Mouse (Mus musculus): ENCODE data around the gene Ift81. TPM values are rescaled to one million over a fixed set of nuclear protein-coding genes. Genes with fewer than 3 reads are reported as not detected.
"Not testable (repeated sequence)": the region's sequence is repeated elsewhere in the genome, so short reads cannot be mapped to it uniquely, and the experiment has no call there.

Gene Ift81
- 1.7 and 6.7 TPM in 2 replicates for total RNA-seq (2014; fragmentation: Nextera tagmentation)
- 4.7 and 6.1 TPM in 2 replicates for total RNA-seq (2017)

DNA sequence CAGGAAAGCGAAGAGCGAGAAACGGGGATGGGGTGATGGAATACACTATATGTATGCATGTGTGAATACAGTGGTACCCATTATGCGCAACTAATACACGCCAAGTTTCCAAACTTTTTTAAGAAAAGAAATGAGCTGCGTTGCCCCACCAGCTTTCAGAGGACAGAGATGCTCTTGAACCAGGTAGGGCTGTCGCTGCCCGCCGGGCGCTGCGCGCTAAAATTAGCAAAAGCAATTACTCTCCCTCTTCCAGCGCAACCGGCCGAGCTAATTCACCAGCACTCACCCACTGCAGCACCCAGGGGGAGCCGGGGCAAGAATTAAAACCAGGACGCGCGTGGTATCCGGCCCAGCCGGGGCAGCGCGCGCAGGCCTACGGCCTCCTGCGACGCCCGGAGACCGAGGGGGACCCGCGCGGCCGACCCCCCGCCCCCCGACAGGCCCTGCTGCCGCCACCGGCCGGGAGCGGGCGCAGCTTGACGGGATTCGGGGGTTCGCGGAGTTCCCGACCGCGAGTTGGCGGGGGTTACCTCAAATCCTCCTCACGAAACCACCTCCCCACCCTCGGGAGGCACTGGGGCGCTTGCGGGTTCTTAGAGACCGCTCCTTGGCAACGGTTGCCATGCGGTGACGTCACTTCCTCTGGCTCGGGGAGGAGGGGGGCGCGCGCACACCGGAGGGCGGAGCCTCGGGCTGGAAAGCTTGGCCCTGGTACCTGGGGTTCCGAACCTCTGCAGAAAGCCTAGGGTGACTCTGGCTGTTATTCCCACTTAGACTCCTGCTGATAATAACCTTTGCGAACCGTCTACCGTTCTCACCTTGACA is at the start of gene Ift81:
Gene Ift81, minus strand, starts transcription at position 611 of the 825 bp plus-strand sequence.
- ATAC-seq (replicated peaks; ENCODE audit: low FRiP score, low TSS enrichment, poor library complexity, severe bottlenecking), result peak; percentile 96

DNA sequence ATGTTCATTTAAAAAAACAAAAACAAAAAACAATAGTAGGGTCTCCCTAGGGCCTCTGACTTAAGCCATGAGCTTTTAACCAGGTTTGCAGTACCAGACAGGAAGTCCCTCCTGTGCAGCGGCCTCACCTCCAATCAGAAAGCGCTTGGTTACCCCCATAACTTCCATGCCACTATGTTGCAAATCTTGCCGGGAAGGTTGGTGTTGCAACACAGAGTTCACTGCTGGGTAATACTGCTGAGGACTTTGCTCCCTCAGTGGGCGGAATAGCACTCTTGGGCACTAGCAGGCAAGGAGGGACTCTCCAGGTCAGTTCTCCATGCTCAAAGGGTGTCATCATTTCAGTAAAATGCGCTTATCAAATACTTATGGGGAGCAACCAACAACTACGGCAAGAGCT is 48.2 kb upstream of the Ift81 start:
- ATAC-seq (replicated peaks; ENCODE audit: low FRiP score, low TSS enrichment, poor library complexity, severe bottlenecking), result no peak

DNA sequence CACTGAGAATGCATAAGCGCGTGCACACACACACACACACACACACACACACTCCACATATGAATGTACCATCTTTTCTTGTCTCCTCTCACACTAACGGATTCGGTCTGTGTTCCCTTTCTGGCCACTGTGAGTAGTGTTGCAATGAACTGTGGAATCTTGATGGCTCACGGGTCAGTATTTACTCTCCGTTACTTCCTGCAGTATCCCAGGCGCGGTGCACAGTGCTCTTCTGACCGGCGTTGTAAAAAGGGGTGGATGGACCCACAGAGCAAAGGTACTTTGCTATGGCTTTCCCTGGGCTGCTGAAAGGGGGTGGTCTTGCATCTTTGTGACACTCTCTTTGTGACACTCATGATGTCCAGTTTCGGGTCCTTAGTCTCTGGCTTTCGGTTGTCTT is 42.5 kb upstream of the Ift81 start:
- no peak for ATAC-seq (replicated peaks; ENCODE audit: low FRiP score, low TSS enrichment, poor library complexity, severe bottlenecking)

DNA sequence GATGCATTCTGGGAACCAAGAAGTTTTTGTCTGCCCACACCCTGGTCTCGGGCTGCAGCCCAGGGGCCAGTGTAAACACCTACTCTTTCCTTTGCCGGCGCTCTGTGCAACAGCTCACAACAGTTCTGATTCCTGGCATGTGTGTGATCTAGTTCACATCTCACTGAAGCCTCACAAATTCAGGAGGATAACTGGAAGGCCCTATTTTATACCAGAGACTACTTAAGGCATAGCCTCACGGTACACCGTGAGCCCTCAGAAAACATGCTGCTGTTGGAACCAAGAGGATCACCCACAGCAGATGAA is 39.9 kb upstream of the Ift81 start:
- no peak for ATAC-seq (replicated peaks; ENCODE audit: low FRiP score, low TSS enrichment, poor library complexity, severe bottlenecking)

DNA sequence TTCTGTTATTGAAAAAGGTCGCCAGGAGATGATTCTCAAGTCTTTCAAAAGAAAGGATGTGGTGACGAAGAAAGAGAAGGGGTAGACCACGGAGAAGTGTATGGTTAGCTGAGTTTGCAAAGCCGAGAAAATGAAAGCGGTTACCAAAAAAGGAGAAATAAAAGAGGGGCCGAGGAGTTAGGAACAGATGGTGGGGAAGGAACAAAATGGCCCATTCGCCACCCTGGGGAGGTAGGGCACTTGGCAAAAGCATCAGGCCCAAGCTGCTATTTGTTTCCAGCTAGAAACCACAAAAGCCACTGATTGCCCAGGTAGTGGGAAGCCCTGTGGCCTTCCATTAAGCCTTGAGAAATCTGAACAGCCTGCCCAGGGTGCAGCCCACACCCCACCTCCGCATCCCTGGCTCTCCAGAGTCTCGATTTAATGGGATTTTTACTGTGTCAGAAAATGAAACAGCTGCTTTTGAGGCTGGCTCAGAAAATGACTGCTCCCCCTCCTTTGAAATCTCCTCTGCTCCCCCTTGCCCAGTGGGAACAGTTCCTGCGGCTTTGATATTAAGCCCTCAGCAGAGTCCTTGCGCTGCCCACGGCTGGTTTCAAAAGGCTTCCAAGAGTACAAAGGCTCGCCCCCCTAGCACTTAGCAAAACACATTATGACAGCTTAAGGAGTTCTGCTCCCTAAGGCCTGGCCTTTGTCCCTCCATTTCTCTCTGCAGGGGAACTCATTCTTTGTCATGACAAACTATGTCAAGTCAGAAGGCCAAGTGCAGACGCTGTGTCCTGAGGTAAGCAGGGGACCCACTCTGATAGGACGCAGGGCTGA is 39.3 kb upstream of the Ift81 start:
- ATAC-seq (replicated peaks; ENCODE audit: low FRiP score, low TSS enrichment, poor library complexity, severe bottlenecking), result no peak

DNA sequence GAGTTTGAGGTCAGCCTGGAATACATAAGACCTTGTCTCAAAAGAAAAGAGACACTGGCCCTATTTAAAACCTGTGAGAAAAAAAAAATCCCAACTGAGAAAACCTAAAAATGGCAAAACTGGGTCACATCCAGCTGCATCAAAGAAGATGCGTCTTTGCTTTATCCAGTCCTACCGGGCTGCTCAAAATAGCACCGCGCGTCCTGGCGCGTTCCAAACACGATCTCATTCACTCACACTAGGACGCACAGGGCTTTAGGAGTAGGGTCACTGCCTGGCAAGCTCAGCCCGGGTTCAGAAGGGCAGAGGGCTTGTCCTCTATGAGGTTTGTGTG is 38.8 kb upstream of the Ift81 start:
- ATAC-seq (replicated peaks; ENCODE audit: low FRiP score, low TSS enrichment, poor library complexity, severe bottlenecking), result no peak

DNA sequence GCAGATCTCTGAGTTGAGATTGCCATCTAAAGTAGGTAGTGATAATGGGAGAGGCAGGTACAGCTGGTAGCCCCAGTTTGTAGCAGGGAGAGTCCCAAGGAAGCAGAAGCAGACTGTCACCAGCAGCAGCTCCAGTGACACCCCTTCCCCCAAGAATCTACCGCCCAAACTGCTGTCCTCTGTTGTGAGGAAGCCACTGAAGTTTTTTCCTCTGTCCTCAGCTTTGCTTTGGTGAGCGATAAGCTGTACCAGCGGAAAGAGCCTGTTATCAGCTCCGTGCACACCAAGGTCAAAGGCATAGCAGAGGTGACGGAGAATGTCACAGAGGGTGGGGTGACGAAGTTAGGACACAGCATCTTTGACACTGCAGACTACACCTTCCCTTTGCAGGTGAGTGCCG is 38.2 kb upstream of the Ift81 start:
- ATAC-seq (replicated peaks; ENCODE audit: low FRiP score, low TSS enrichment, poor library complexity, severe bottlenecking), result peak; percentile 90

DNA sequence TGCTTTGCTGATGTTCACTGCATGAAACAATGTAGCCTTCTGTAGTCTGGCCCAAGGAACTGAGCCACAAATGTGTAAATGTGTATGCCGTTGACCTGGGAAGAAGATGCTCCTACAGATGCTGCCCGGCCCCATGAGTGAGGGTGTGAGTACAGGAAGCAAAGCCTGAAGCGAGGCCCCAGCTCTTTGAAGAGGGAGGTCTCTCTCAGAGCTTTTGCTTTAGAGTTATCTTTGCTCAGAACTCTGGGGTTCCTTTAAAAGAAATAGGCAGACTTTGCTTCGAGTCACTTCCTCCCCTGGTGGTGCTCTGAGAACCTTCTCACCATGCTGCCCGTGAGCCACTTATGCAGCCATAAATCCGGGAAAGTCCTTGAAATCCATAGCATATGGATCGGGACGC is 35.8 kb upstream of the Ift81 start:
- ATAC-seq (replicated peaks; ENCODE audit: low FRiP score, low TSS enrichment, poor library complexity, severe bottlenecking), result no peak

DNA sequence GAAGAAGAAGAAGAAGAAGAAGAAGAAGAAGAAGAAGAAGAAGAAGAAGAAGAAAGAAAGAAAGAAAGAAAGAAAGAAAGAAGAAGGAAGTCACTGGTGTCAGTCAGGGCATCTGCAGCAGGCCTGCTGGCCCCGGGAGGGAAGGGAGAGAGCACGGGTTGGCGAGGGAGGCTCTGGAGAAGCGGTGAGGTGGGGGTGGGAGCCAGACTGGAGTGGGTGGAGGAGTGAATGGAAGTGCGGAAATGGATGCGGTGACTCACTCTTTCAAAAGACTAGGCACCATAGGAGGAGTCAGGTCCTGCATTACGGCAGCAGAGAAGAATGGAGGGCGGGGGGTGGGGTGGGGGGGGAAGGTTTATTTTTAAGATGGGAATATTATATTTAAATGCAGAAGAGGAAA is 34.9 kb upstream of the Ift81 start:
- no peak for ATAC-seq (replicated peaks; ENCODE audit: low FRiP score, low TSS enrichment, poor library complexity, severe bottlenecking)

DNA sequence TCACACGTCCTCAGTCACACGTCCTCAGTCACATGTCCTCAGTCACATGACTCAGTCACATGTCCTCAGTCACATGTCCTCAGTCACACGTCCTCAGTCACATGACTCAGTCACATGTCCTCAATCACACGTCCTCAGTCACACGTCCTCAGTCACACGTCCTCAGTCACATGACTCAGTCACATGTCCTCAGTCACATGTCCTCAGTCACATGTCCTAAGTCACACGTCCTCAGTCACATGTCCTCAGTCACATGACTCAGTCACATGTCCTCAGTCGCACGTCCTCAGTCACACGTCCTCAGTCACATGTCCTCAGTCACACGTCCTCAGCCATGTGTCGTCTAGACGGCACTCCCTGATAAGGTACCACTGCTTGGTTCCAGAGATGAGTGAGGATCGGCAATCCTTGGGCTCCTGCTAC is 33.6 kb upstream of the Ift81 start:
- not testable (repeated sequence) for ATAC-seq (replicated peaks; ENCODE audit: low FRiP score, low TSS enrichment, poor library complexity, severe bottlenecking)

DNA sequence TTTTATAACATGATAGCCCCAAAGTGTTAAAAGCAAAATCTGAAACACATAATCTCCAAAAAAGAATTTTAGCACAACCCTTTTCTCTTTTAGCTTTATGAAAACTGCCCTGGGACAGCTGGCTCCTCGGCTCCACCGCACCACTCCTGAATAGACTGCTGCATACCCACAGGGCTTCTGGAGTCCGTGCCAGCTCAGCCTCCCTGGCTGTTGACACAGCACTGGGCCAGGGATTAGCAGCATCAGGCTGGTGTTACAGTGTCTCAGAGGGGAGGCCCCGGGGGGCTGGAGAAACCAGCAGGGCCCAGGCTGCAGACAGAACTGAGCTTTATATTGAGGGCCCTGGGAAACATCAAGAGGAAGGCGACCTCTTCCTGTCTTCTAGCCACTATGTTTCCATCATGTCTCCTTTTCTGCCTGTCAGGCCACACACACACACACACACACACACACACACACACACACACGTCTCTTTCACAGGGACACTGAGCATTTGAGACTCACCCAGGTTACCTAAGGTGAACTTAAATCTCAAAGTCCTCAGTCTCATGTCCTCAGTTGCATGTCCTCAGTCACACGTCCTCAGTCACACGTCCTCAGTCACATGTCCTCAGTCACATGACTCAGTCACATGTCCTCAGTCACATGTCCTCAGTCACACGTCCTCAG is 33.1 kb upstream of the Ift81 start:
- ATAC-seq (replicated peaks; ENCODE audit: low FRiP score, low TSS enrichment, poor library complexity, severe bottlenecking), result no peak

DNA sequence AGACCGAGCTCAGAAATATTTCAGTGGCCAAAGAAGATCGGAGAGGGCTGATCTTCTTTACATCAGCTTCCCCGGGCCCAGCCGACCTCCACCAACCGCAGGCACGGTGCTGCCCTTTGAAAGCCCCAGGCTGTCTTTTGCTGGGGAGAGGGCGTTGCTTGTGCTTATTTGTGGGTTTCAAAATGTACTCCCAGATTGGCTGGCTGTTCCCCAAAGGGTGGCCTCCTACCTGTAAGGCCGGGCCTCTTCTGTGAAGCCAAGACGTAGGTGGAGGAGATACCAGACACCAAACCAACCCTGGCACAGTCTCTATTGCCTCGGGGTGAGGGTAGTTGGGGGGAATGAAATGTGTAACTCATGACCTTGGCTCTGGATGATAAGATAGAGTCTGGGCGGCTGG is 31.7 kb upstream of the Ift81 start:
- ATAC-seq (replicated peaks; ENCODE audit: low FRiP score, low TSS enrichment, poor library complexity, severe bottlenecking), result no peak

DNA sequence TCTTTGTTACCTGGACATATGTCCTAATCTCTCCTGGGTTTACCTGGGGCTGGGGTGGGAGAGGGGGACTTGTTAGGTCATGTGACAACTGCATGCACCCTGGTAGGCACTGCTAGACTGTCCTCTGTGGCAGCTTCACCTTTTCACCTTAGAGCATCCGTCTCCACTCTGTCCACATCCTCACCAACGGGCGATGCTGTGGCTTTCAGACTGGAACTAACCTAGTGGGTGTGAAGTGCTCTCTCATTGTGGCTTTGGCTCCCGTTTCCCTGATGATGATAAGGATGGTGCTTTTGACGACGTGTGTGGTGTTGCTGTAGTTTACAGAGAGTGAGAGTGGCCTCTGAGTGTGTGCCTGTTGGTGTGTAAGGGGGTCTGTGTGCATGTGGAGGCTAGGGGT is 31.0 kb upstream of the Ift81 start:
- peak; percentile 31; the same call in 1 of the 2 replicates for ATAC-seq (replicated peaks; ENCODE audit: low FRiP score, low TSS enrichment, poor library complexity, severe bottlenecking)

DNA sequence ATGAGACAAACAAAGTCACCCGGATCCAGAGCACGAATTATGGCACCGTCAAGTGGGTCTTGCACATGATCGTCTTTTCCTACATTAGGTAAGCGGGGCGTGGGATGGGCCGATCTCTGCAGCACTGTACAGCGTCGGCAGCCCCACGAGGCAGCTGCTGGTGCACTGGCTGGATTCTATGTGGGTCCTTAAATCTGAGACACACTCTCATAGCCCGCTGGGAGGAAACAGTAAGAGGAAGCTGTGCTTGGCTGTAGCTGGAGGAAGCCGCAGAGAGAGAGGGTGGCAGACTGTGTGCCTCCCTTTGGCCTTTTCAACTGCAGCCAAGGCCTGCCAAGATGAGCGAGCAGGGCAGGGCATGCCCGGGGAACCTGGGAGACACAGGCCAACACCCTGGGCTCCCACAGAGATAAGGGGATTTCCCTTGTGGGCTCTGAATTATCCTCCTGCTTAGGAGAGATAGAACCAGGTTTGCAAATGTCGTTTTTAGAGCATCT is 29.8 kb upstream of the Ift81 start:
- peak; percentile 85 for ATAC-seq (replicated peaks; ENCODE audit: low FRiP score, low TSS enrichment, poor library complexity, severe bottlenecking)

DNA sequence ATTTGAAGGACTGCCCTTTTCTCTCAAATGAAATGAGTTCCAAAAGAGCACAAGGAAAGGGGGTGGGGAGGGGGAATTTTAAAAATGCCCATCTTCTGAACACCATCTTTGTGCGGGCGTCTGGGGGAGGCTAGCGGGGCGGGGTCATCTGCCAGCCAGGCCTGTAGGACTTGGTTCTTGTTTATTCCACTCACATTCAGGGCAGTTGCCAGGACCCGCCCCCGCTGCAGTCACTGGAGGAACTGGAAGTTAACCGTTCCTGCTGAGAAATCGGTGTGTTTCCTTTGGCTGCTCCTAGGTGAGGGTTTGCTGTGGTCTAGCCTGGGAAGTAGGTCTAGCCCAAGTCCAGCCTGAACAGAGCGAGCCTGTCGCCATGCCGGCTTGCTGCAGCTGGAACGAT is 29.4 kb upstream of the Ift81 start, which contains the start of gene P2rx7:
Gene P2rx7, plus strand, starts transcription at position 211 of the 400 bp plus-strand sequence.
- ATAC-seq (replicated peaks; ENCODE audit: low FRiP score, low TSS enrichment, poor library complexity, severe bottlenecking), result no peak; the same call in 1 of the 2 replicates

DNA sequence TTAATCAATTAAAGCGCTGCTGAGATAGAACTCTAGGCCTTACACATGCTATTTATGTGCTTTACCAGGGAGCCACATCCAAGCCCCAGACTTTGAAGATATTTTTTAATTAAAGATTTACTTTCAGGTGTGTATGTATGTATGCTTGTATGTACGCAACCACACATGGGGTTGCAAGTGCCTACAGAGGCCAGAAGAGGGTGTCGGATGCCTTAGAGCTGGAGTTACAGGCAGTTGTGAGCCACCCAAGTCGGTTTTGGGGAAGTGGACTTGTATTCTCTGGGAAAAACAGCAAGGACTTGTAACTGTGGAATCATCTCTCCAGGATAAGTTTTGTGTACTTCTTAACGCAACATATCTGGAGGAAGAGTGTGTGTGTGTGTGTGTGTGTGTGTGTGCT is 25.7 kb upstream of the Ift81 start:
- no peak for ATAC-seq (replicated peaks; ENCODE audit: low FRiP score, low TSS enrichment, poor library complexity, severe bottlenecking)

DNA sequence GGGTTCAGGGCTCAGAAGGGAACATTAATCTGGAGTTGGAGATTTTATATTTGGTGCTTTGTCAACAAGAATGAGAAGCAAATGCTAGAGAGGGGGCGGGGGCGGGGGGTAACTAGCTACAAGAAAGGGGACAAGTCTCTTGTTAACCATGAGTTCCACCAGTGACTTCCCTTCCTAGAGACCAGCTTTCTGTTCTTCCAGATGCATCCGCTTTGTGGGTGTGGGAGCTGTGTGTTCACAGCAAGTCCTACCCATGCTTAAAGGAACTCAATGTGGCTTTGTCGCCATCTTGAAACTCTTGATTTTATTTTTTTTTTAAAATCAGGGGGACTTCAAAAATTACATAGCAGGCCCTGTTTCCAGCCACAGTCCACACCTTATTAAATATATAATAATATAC is 25.2 kb upstream of the Ift81 start:
- ATAC-seq (replicated peaks; ENCODE audit: low FRiP score, low TSS enrichment, poor library complexity, severe bottlenecking), result no peak

DNA sequence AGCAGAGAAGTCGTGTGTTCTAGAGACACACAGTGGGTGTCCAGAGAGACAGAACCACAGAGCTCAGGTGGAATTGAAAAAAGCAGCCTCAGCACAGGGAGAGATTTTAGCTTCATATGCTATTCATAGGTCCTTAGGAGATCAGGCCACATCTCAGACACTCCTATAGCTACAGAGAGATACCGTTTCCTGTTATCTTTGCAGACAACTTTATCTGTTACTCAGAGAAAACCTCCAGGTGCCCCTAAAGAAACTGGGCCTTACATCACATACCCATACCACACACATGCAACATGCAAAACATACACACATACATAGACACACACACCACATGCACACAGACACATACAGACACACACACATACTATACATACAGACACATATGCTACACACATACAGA is 24.0 kb upstream of the Ift81 start:
- ATAC-seq (replicated peaks; ENCODE audit: low FRiP score, low TSS enrichment, poor library complexity, severe bottlenecking), result no peak

DNA sequence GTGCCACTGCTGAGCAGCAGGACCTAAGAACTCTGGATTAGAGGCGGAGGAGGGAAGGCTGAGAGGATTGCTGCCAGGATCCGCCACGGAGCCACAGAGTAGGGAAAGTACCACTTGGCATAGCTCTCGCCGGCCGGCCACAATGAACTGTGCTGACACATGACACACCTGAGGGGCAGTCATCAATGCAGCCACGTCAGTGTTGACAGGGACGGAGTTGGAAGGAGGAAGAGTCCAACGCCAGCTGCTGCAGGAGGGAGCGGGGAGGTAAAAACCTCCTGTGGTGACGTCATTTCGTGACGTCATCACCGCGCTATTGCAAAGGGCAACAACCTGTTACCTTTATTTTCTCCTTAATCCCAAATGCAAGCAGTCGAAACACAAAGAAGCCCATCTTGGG is 22.6 kb upstream of the Ift81 start:
- no peak for ATAC-seq (replicated peaks; ENCODE audit: low FRiP score, low TSS enrichment, poor library complexity, severe bottlenecking)

DNA sequence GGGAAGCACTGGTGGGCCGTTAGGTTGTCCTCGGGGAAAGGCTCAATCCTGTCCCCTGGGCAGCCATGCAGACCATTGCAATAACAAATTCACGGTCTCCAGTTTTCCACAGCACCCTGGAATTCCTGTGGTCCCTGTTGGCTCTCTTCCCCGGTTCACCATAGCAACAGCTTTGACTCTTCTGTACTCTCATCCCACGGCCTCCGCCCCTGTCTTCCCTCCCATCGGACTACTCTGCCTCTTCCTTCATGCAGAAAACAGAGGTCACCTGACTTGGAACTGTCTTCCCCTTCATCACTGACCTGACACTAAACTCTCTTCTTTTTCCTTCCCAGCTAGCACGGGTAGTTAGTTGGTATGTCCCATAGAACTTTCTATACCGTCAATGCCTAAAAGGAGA is 22.0 kb upstream of the Ift81 start:
- no peak for ATAC-seq (replicated peaks; ENCODE audit: low FRiP score, low TSS enrichment, poor library complexity, severe bottlenecking)

Measured in megakaryocyte-erythroid progenitor cell, adult 5-6 weeks (primary cell).